Mouse (Mus musculus) adrenal gland, adult 8-10 months (tissue): ENCODE measurements at regions not wholly inside any gene's neighbourhood (a gene's known extent, or its start where the extent isn't known, plus 50 kb on each side); places are given as distances from the start of the nearest gene placed in this dataset.

ENCODE experiments used
- DNase-seq: peaks from one replicate; pipeline ENCODE4 v3.0.0; 2022

- DNase-seq: peak; percentile 34
These were observed 1541.6 kb upstream of the Gulo start for GRCm38 (mm10) chr14:67550462-67551185.

- no peak for DNase-seq
These were observed 1539.7 kb upstream of the Gulo start for GRCm38 (mm10) chr14:67548750-67549149.

GRCm38 (mm10) chr14:67545036-67545435 lies 1536.0 kb upstream of the Gulo start:
- DNase-seq: no peak

GRCm38 (mm10) chr14:67541271-67541711 lies 1532.3 kb upstream of the Gulo start:
- no peak for DNase-seq

- no peak for DNase-seq
These were observed 1529.7 kb upstream of the Gulo start for GRCm38 (mm10) chr14:67538696-67539095.

GRCm38 (mm10) chr14:67536787-67537659 lies 1528.0 kb upstream of the Gulo start:
- no peak for DNase-seq

GRCm38 (mm10) chr14:67506729-67507395 lies 1497.9 kb upstream of the Gulo start:
- no peak for DNase-seq

- no peak for DNase-seq
These were observed 1483.1 kb upstream of the Gulo start for GRCm38 (mm10) chr14:67492086-67492485.

GRCm38 (mm10) chr14:67486676-67487075 lies 1477.7 kb upstream of the Gulo start:
- DNase-seq: no peak

GRCm38 (mm10) chr14:67485449-67485800 lies 1476.4 kb upstream of the Gulo start:
- no peak for DNase-seq

GRCm38 (mm10) chr14:67484533-67485448 lies 1475.8 kb upstream of the Gulo start:
- DNase-seq: no peak
